Mouse (Mus musculus): ENCODE data around the gene Tmem104. TPM values are rescaled to one million over a fixed set of nuclear protein-coding genes. Genes with fewer than 3 reads are reported as not detected.

The Tmem104 gene
- polyA plus RNA-seq (2015; fragmentation: Nextera tagmentation; extraction: Ambion mirVana) = 19.2 and 20.1 TPM in 2 replicates

DNA sequence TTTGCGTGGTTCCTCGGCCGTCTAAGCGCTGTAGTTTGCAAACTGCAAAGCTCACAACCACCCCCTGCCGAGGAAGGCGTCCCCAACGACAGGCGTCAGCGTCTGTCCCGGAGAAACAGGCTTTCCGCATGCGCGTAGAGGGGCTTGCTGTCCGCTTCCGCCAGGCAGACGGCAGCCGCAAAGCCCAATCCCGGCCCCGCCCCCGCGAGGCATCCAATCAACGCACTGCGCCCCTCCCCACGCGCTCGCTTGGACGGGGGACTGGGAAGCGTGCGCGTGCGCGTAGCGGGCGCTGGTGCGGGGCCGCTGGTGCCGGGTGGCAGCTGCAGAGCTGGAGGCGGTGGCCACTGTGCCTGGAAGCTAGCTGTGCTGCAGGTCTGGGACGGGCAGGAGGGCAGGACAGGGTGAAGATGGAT lies at the start of gene Tmem104:
TSS of gene Tmem104 (plus strand) at position 264 of the 416 bp plus-strand sequence.
- Histone ChIP-seq H3K4me2 (replicated peaks; ENCODE audit: low read depth) (peak within 1 kb of the TSS; percentile 88), H3K27ac (ENCODE audit: low read depth, low read length) (peak within 1 kb of the TSS; percentile 85), H3K4me3 (ENCODE audit: low read depth, low read length) (peak within 1 kb of the TSS; percentile 70), H3K9me3 (ENCODE audit: control insufficient read depth) (no peaks in the 10 kb centered on the region), H3K9ac (ENCODE audit: low read depth, low read length) (peak within 1 kb of the TSS; percentile 62), H3K4me1 (replicated peaks; ENCODE audit: control insufficient read depth, insufficient read depth, low read length) (no peaks in the 10 kb centered on the region; the same call in 1 of the 2 replicates), H3K27me3 (replicated peaks; ENCODE audit: control insufficient read depth, insufficient read depth, low read length) (no peaks in the 10 kb centered on the region), H3K36me3 (ENCODE audit: control insufficient read depth, insufficient read depth) (peaks cover 7% of the 10 kb centered on the region; the same call in 1 of the 2 replicates)
- peak; percentile 60 for TF ChIP-seq CTCF (IDR thresholded peaks at IDR 0.05; ENCODE audit: low read depth)
- peak; percentile 84 for ATAC-seq
- under 1% methylated on average over 39 of the region's 39 CpGs for WGBS

DNA sequence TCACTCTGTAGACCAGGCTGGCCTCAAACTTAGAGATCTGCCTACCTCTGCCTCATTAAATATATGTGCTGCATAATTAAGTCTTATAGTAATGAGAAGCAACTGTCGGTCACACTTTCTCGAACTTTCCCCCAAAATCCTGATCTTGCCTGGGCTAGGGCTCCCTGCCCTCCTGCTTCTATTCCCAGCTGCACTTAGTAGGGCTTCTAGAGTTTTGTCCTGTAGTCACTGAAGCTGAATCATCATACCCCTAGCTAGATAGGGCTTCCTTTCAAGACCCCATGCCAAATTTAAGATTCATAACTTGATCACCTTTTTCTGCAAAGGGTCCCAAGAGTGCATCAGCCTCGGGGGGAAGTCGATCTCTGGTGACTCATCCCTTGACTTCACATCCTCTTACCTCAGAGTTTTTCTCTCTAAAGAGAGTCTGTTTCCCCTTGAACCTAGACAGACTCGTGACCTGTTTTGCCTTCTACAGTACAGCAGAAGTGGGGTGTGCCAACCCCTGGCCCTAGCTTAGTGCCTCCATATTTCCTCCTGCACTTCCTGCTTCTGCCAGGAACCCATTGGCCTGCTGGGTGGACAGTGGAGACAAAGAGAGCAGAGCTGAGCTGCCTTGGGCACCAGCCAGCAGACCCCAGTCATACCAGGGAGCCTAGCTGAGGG lies 48.6 kb upstream of the Tmem104 start:
- TF ChIP-seq CTCF (IDR thresholded peaks at IDR 0.05; ENCODE audit: low read depth) = no peak
- H3K4me2 ChIP-seq (replicated peaks; ENCODE audit: low read depth) = no peak overlapping the region
- no peak overlapping the region for H3K27ac ChIP-seq (ENCODE audit: low read depth, low read length)
- no peaks in the 10 kb centered on the region for H3K4me1 ChIP-seq (replicated peaks; ENCODE audit: control insufficient read depth, insufficient read depth, low read length)
- H3K9me3 ChIP-seq (ENCODE audit: control insufficient read depth) = no peaks in the 10 kb centered on the region
- no peak for ATAC-seq
- WGBS = 77% methylated on average over 5 of the region's 5 CpGs
- H3K27me3 ChIP-seq (replicated peaks; ENCODE audit: control insufficient read depth, insufficient read depth, low read length) = no peaks in the 10 kb centered on the region
- H3K4me3 ChIP-seq (ENCODE audit: low read depth, low read length) = no peak overlapping the region
- no peak overlapping the region for H3K9ac ChIP-seq (ENCODE audit: low read depth, low read length)
- no peaks in the 10 kb centered on the region for H3K36me3 ChIP-seq (ENCODE audit: control insufficient read depth, insufficient read depth)

DNA sequence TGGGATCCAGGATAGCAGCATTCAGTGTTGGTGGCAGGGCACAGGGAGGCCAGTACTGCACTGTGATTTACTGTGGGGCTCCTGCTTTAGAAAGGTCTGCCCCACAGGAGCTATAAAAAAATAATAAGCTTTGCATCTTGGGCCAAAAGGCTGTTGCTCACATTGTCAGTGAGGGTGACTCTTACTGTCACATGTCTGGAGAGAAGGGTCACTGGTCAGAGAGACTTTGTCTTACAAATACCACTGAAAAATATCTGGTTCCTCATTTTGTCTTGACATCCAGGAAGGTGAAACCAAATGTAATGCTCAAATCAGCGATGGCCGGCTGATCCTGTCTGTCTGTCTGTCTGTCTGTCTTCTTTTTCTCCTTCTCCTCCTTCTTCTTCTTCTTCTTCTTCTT lies 45.3 kb upstream of the Tmem104 start:
- H3K9me3 ChIP-seq (ENCODE audit: control insufficient read depth) = no peaks in the 10 kb centered on the region
- no peak overlapping the region for H3K27ac ChIP-seq (ENCODE audit: low read depth, low read length)
- 77% methylated on average over 2 of the region's 2 CpGs for WGBS
- H3K9ac ChIP-seq (ENCODE audit: low read depth, low read length) = no peak overlapping the region
- H3K4me1 ChIP-seq (replicated peaks; ENCODE audit: control insufficient read depth, insufficient read depth, low read length) = no peaks in the 10 kb centered on the region
- no peaks in the 10 kb centered on the region for H3K36me3 ChIP-seq (ENCODE audit: control insufficient read depth, insufficient read depth)
- H3K27me3 ChIP-seq (replicated peaks; ENCODE audit: control insufficient read depth, insufficient read depth, low read length) = no peaks in the 10 kb centered on the region
- no peak overlapping the region for H3K4me2 ChIP-seq (replicated peaks; ENCODE audit: low read depth)
- no peak for ATAC-seq
- no peak overlapping the region for H3K4me3 ChIP-seq (ENCODE audit: low read depth, low read length)
- no peak for TF ChIP-seq CTCF (IDR thresholded peaks at IDR 0.05; ENCODE audit: low read depth)

DNA sequence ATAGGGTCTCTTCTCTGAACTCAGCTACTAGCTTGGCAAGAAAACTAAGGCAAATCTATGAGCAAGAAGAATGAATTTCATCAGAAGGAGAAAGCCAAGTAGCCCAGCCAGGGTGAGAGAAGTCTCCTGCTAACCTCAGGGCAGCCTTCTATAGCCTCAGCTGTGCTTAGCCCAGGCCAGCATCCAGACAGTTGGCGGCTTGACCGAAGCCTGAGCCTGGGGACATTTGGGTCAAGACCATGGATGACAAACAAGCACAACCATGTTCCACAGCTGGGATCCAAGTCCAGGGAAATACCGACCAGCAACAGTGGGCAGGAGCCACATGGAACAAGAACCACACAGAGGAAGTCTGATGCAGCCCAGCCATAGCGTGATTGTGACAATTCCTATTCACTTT lies 39.5 kb upstream of the Tmem104 start:
- H3K4me2 ChIP-seq (replicated peaks; ENCODE audit: low read depth) = no peak overlapping the region
- no peak overlapping the region for H3K4me3 ChIP-seq (ENCODE audit: low read depth, low read length)
- no peak for TF ChIP-seq CTCF (IDR thresholded peaks at IDR 0.05; ENCODE audit: low read depth)
- H3K9ac ChIP-seq (ENCODE audit: low read depth, low read length) = no peak overlapping the region
- H3K9me3 ChIP-seq (ENCODE audit: control insufficient read depth) = no peaks in the 10 kb centered on the region
- no peak overlapping the region for H3K27ac ChIP-seq (ENCODE audit: low read depth, low read length)
- no peak for ATAC-seq
- WGBS = 87% methylated on average over 4 of the region's 4 CpGs
- H3K36me3 ChIP-seq (ENCODE audit: control insufficient read depth, insufficient read depth) = no peaks in the 10 kb centered on the region
- H3K27me3 ChIP-seq (replicated peaks; ENCODE audit: control insufficient read depth, insufficient read depth, low read length) = 0 out of 2 replicates have a peak, but pooled peaks cover 2% of the 10 kb centered on the region
- H3K4me1 ChIP-seq (replicated peaks; ENCODE audit: control insufficient read depth, insufficient read depth, low read length) = no peaks in the 10 kb centered on the region; the same call in 1 of the 2 replicates

DNA sequence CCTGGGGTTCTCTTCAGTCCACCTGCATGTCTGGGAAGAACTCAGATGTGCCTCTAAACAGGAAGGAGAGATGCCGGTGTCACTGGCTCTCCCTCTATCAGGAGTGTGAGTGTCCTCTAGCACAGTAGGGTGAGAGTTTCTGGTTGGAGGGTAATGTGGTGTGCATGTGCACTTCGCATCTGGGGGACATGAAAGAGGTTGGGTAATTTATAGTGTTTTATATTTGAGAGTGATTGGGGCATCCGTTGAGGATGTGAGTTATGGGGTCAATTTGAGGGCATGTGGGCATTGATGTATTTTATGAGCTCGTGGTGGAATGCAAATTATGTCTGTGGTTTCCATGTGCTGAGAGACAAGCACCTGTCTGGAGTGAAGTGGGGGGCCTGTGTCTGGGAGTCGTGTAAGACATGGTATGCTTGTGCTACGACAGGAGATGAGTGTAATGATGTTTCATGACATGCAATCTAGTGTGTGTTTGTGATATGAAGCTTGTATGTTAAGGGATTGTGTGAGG lies 36.5 kb upstream of the Tmem104 start:
- H3K4me1 ChIP-seq (replicated peaks; ENCODE audit: control insufficient read depth, insufficient read depth, low read length) = no peaks in the 10 kb centered on the region; the same call in 1 of the 2 replicates
- 0 out of 2 replicates have a peak, but pooled peaks cover 6% of the 10 kb centered on the region for H3K27me3 ChIP-seq (replicated peaks; ENCODE audit: control insufficient read depth, insufficient read depth, low read length)
- 44% methylated on average over 6 of the region's 6 CpGs for WGBS
- TF ChIP-seq CTCF (IDR thresholded peaks at IDR 0.05; ENCODE audit: low read depth) = no peak
- no peaks in the 10 kb centered on the region for H3K36me3 ChIP-seq (ENCODE audit: control insufficient read depth, insufficient read depth)
- H3K4me3 ChIP-seq (ENCODE audit: low read depth, low read length) = no peak overlapping the region
- H3K9ac ChIP-seq (ENCODE audit: low read depth, low read length) = no peak overlapping the region
- ATAC-seq = no peak
- H3K4me2 ChIP-seq (replicated peaks; ENCODE audit: low read depth) = no peak overlapping the region
- H3K9me3 ChIP-seq (ENCODE audit: control insufficient read depth) = no peaks in the 10 kb centered on the region
- H3K27ac ChIP-seq (ENCODE audit: low read depth, low read length) = no peak overlapping the region

DNA sequence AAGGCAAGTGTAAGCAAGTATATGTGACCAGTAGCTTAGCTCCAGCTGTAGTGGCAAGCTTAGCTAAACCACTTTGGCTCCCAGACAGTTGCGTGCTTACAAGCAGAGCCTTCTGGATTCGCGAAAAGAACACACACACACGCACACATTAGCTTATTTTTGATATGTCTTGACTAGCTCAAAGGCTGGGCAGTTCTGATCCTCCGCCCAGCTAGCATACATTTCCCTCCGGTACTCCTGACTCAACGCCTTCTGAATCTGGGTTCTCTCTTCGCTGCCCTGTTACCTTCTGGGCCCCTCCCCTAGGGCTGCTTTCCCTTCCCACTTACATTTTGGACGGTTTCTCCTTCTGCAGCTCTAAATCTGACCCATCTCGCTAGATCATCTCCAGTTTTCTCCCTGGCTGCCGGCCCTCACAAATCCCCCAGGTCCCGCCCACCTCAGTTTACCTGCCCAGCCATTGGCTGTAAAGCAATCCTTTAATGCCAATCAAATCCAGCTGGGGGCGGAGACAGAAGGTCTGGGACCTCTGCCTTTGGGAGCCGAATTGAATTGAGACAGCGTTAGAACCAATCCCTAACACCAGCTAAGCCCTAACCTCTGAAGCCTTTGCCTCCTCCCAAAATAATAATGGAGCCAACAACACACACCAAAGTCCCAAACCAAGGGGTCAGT lies 35.4 kb upstream of the Tmem104 start:
- no peak for ATAC-seq
- H3K4me3 ChIP-seq (ENCODE audit: low read depth, low read length) = peak overlapping the region; percentile 21
- 5% methylated on average over 15 of the region's 15 CpGs for WGBS

More for the DNA sequence above, 35.4 kb upstream of the Tmem104 start:
- Histone ChIP-seq H3K4me1 (replicated peaks; ENCODE audit: control insufficient read depth, insufficient read depth, low read length) (no peaks in the 10 kb centered on the region; the same call in 1 of the 2 replicates), H3K9me3 (ENCODE audit: control insufficient read depth) (no peaks in the 10 kb centered on the region), H3K27ac (ENCODE audit: low read depth, low read length) (no peak overlapping the region), H3K4me2 (replicated peaks; ENCODE audit: low read depth) (peak overlapping the region; percentile 55), H3K36me3 (ENCODE audit: control insufficient read depth, insufficient read depth) (no peaks in the 10 kb centered on the region), H3K27me3 (replicated peaks; ENCODE audit: control insufficient read depth, insufficient read depth, low read length) (0 out of 2 replicates have a peak, but pooled peaks cover 9% of the 10 kb centered on the region), H3K9ac (ENCODE audit: low read depth, low read length) (no peak overlapping the region)
- no peak for TF ChIP-seq CTCF (IDR thresholded peaks at IDR 0.05; ENCODE audit: low read depth)
